Mouse (Mus musculus): ENCODE data around the gene Gnai3.
A peak's percentile ranks its signal among the peaks of the same experiment; 100 is the strongest.

The Gnai3 gene

DNA sequence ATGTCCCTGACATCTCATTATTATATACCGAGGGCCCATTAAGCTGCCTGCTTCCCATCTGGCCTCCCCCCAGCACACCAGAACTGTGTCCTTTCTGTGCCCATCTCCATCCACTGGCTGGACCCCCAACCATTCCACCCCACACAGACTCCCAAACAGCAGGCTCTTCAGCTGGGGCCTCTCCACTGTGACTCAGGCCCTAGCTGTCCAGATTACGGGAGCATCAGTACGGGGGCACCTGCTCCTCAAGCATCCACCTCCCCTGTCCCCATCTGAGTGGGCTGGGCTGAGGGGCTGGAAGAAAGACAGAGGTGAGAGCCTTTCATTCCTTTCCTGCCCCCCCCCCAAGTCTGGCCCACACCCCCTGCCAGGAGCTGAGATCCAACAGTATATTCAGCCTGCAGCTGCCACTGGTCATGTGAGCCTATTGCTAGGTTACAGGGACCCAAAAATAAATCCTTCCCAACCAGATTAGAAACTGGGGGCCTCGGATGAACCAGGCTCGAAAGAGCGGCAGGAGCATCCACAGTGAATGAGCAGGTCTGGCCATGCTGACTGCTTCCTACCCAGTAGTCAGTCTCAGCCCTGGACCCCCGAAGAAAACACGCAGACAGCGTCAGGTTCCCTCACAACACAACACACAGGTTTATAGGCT is 12.6 kb upstream of the Gnai3 start:
- DNase-seq = no peak

DNA sequence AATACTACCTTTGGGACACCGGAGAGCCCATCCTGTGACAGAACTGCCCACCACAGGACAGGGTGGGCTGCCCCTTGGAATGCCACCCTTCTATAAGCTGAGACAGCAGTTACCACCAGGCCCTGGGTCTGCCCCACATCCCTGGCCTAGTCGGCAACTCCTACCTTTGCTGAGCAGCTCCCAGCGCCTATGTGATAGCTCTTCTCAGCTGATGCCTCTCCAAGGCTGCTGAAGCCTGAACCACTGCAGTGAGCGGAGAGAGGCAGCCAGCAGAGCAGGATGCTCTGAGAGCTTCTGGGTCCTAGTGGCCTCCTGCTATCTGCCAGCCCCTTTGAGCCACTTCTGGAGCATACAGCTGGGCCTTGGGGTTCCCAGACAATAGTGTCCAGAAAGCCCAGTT is 8.7 kb upstream of the Gnai3 start, which contains the start of gene Gpr61:
TSS of gene Gpr61 (minus strand) at position 227 of the 400 bp plus-strand sequence.
- no peak for DNase-seq

DNA sequence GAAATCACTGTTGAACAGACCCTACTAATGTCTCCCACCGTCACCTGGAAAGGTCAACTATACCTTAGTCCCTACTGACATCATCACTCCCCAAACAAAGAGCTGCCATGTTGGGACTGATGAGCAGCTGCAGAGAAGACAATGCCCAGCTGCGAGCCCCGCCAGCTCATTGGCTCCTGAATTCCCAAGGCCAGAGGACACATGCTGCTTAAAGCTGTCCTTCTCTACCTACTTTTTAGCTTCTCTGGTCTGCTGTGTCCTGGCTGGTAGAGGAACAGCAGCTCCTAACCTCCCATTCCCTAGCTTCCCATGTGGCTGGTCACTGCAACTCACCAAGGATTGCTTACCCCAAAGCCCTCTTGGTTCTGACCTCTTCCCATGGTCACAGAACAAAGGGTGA is 6.3 kb upstream of the Gnai3 start:
- DNase-seq = no peak

DNA sequence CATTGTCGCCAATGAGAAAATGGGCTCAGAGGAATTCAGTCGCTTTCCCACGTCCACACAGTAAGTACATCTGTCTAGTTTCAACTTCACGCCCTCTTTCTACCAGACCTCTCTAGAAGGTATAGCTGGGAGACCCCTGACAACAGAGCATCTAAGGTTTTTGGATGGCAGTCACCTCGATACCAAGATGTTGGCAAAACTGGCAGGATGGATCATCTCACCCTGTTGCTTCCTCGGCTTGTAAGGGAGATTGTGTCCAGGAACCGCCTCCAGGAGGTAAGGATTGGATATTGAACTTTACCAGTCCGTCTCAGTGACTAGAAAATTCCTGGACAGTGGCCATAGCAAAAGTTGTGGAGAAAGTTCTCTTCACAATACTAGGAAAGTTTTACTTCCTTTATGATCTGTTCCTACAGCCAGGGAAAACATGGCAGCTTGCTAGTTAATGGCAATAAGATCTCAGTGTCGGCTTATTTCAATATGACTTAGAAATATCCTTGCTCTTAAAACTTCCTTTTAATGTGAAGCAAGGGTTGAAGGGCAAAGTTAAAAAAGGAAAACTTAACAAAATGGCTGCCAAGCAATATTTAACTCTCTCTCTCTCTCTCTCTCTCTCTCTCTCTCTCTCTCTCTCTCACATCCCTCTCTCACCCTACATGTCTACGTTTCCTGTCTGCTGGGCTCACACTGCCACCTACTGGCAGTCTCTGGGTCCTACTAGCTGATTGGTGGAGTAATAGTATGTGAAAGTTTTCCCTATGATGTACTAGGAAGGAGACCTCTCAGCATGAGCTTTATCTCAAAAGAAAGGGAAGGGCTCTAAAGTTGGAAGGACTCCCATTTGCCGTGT is 1.7 kb upstream of the Gnai3 start:
- DNase-seq = peak; percentile 92

DNA sequence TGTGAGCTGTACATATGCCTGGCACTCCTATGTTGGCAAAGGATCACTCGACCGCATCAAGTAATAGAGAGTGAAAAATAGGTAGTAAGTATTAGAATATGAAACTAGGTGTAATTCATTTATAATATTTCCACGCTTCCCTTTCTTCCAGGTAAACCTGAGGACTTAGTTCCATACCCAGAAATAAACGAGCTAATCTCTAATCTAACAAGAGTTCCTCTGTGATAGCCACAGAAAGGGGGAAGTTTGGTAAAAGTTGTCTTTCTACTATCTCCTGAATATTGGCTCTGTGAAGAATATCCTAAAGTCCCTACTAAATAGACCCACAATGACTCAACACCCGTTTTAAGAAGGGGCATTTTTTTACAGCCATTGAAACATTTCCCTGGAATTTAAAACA is 725 bp upstream of the Gnai3 start:
- DNase-seq = no peak

DNA sequence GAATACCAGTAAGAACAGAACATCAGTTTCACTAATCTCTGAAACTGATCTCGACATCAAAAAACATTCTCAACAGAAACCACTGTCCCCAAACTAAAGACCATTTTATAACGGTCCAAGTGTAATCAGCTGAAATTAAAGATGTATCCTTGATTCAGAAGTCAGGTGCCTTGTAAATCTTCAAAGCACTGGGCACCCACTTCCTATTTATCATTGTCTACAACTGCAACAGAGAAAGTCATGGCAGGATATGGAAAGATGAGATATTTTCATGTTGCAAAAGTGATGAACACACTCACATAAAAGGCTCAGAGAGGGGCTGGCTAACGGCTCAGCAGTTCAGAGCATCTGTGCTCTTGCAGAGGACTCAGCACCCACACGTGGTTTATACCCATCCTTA is 5.2 kb downstream of the Gnai3 start:
- no peak for DNase-seq

DNA sequence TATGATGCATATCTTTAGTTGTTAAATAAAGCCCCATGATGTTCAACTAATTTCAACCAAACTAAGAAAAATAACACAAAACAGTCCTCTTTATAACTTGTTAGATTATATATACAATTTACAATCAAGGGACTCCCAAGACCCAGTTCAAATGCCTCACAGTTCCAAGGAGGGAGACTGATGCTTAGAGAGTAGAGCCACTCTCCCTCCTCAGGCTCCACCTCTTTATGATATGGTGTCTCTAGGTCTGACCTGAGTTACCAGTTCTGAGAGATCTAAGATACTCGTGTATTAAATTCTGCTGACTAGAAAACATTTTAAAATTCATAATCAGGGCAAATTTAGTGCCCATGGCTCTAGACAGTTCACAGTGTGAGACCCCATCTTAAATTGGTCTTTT is 6.8 kb downstream of the Gnai3 start:
- no peak for DNase-seq

DNA sequence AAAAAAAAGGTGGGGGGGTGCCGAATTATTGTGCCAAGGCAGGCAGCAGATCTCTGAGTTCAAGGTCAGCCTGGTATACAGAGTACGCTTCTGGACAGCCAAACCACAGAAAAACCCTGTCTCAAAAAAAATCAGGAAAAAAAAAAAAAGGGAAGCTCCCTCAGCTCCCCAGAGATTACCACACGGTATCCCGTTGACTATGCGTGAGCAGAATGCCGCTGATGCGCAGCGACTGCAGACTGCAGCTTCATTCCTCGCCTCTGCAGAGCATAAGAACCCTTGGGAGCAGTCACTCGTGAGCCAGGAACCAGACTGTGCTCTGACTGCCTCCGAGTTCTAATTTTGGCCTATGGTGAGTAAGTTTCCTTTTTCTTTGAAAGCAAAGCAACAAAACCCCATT is 11.2 kb downstream of the Gnai3 start:
- DNase-seq = no peak

DNA sequence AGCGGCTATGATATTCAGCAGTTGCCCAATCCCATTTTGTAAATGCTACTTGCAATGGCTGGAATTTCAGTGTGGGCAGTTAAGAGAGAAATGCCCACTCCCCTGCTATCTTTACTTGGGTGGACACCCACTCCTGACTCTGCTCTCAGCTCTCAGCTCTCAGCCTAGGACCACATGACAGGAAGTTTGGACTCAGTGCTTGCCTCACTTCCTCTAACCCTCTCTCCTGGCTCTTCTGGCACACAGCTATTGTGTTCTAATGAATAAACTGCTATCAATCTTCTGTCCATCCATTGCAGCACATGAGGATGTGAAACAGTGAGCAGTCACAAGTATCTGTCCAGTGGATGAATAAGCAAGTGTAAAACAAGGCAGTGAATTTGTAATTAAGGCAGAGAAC is 13.5 kb downstream of the Gnai3 start:
- DNase-seq = no peak

DNA sequence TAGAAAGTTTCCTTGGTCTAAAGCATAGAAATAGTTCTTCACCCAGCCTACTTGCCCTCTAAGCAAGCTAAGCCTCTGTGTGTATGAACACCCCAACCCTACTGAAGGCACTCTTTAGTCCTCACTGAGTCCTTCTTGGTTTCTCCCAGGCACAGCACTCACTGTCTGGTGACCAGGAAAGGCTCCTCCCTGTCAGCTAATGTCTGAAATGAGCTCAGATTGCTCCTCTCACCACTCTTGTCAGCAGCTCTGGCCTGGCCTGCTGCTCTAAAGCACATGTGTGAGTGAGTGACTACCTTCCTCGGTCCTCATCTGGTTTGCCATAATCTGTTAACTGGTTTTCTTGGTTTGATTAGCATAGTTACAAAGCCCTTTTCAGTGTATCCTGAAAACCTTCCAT is 14.1 kb downstream of the Gnai3 start:
- no peak for DNase-seq

DNA sequence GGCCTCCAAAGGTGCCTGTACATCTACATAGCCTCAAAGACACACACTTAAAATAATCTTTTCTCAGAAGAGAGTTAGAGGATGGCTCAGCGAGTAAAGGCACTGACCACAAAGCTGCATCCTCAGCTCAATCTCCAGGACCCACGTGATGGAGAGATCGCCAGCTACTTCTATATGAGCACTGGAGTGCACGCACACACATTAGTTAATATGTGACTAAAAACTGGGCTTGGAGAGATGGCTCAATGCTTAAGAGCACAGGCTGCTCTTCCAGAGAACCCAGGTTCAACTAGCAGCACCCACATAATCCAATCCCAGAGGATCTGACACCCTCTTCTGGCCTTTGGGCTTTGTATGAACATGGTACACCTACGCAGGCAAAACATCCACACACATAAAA is 14.7 kb downstream of the Gnai3 start:
- DNase-seq = peak; percentile 65

DNA sequence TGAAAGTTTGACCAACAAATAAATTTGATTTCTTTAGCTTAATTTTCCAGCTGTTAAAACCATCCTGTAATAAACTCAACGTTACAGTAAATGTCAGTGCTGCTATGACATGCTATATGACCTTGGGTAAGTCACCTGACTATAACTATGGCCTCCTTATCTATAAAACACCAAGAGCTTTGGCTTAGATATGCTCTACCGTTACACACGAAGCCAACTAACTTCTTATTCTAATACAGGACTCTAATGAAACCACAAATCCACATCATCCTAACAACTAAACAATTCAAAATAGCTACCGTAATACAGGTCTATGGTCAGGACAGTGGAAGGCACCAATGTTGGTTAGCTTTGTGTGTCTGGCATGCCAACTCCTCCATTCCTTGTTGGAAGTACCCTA is 16.1 kb downstream of the Gnai3 start:
- no peak for DNase-seq

DNA sequence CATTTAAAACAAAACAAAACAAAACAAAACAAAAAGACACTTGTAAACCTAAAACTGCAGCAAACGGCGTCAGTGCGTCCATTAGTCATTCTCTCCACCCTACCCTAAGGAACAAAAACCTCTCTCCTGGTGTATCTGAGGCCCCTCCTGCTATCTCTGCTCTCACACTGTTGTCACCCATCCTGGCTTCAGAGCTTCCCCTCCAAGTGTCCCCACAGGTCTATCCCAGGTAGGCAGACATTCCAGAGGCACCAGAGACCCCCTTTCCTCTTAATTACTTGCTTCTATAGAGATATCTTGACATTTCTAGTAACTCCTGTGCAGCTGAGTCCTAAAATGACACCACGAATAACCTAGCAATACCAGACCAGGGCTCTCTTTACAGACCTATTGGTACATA is 16.6 kb downstream of the Gnai3 start:
- DNase-seq = no peak

DNA sequence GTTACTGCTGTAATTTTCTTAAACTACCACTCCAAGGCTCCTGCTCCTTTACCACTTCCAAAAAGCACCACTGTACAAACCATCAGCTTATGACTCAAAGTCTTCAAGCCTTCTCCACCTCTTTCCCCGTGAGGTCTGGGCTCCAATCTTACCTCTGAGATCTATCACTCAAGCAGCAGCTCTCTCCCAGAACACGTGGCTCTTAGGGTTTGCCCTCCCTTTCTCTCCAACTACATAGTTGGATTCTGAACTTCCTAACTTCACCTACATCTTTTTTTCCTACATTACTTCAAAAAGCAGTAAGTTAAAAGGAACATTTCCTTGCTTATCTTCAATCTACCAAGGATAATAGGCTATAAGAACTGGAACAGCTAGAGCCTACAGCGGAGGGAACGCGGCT is 17.4 kb downstream of the Gnai3 start:
- no peak for DNase-seq

DNA sequence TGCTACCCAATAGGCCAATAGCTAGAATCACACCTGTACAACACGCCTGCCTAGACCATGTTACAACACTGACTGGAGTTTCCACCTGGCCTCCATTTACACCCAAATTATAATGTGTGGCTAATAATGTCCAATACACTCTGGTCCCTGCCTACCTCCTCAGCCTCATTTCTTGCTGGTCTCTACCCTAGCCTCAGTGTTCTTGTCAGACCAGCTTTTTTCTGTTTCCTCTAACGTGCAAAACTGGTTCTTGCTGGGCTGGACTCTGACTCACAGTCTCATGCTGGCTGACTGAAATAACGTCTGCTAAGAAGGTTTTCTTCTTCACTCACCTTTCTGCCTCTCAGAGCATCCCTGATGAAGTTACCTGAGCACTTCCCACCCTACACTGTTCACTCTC is 19.6 kb downstream of the Gnai3 start:
- DNase-seq = no peak

DNA sequence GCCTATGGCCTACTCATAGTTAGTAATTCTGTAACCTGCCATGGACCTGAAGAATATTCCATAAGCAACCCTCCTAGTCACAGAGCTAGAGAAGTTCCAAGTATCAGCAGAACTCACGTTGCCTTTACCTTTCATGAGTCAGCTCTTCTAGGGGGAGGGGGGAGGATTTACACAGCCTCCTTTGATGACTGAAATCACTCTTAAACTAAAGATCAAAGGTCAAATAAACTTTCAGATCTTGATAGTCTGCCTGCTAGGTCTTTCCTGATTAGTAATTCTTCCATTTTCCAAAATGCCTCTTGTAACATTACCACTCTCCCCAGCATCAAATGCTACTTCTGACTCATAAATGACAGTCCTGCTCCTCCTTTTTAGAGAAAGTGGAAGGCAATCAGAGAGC is 21.8 kb downstream of the Gnai3 start:
- DNase-seq = no peak

DNA sequence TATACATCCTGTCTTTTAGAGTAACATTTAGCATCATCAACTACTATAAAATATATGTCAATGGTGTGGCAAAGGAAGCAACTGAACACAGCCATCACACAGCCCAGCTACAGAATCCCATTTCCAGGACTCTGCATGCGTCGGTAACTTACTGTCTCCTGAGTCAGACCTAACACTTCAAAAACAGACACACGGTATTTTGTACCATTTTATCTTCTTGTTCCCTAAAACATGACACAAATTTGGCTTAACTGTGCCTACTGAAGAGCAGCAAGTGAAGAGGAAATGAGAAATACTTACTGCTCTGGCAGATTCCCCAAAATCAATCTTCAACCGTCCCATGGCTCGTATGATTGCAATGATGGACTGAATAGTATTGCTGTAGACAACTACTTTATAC is 22.7 kb downstream of the Gnai3 start:
- DNase-seq = no peak

DNA sequence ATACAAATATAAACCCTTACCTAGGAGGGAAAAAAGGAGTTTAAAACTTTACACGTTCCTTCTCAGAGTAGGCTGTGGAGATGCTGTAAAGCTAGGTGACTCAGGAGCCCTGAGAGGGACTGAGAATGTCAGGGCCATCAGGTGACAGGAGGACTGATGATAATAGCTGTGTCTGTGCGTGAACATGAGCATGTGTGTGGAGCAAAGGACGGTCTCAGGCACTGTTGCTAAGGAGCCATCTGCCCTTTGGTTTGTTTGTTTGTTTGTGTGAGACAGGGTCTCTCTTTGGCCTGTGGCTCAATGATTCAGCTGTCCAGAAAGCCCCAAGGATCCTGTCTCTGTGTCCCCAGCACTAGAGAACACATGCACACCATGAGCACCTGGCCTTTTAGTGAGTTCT is 24.8 kb downstream of the Gnai3 start:
- no peak for DNase-seq

DNA sequence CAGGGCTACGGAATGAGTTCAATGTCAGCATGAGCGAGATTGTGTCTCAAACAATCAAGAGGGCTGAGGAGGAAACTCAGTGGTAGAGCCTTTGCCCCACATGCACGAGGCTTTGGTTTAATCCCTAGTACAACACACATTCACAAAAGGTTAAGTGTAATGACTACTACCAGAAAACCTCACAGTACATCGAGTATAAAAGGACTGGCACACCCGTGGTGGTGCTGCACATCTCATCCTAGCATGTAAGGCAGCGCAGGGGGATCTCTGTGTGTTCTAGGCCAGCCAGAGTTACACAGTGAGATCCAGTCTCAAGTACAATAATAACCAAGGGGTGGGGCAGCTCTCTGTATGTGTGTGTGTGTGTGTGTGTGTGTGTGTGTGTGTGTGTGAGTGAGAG is 28.5 kb downstream of the Gnai3 start:
- no peak for DNase-seq

DNA sequence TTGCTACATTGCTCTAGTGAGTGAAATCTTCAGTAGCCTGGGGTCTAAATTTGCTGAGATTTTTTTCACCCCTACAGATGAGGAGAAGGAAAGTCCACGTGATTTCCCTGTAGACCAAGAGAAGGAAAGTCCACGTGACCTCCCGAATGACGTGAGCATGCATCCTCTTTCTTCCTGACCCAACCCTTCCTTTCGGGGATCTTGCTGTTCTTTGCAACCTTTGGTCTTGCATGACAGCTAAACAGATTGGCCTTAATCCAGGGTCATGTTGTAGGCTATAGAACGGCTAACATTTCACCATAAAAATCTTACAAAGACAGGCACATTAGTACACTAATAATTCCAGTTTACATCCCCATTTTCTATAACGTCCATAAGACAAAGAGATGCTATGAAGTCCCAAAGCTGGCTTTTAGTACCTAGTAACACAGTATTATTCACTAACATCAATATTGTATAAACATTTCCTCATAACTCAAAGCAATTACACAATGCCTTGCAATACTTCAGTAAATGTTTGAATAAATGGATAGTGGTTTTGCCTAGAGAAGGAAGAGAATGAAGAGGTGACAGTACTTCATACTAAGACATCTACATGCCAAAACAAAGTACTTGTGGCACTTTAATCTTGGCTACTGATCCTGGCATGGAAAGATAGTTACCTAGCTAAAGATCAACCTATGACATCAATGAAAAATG is 32.2 kb downstream of the Gnai3 start:
- peak; percentile 29 for DNase-seq

DNA sequence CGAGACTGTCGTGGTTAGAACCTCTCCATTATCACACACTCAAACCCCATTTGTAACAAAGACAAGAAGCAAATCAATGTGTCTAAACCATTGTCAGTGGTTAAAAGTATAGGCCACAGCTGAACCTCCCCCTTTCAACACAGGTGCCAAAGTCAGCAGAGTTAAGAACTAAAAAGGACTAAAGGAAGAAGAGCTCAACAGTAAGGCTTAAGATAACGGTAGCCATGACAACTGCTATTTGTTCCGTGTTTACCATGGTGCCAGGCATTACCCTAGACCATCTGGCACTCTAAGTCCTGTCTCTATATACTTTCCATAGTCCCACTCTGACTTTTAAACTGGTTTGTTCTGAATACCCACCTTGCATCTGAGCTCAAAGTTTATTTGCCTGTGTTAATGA is 33.3 kb downstream of the Gnai3 start:
- no peak for DNase-seq

DNA sequence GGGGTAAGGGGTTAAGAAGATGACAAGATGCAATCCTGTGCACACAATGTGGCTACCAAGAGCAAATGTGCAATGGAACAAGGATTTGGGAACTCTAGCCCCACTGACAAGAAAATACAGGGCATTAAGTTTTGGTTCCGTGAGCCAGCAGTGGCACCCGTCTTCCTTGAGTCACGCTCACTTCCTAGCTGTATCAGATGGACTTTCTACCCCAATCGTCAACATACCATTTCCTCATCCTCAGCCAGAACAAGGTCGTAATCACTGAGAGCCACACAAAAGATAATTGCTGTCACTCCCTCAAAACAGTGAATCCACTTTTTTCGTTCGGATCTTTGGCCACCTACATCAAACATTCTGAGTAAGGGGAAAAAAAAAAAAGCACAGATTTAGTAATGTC is 33.7 kb downstream of the Gnai3 start:
- no peak for DNase-seq

DNA sequence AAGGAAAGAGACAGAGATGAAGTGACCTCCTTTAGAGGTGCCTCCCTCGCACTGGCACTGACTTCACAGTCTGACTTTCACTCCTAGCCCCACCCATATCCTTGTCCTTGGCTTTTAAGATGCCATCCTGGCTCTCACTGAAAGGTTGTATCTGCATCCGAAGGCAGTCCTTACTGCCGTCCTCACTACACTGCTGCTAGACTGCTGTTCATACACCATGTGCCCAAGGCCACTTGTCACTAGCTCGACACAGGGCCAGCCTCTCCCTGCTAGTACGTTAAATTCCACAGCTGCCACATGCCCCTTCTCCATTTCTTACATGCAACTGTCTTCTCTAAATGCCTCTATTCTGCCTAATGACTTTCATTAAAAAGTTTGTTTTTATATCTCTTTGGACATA is 34.6 kb downstream of the Gnai3 start:
- DNase-seq = no peak

DNA sequence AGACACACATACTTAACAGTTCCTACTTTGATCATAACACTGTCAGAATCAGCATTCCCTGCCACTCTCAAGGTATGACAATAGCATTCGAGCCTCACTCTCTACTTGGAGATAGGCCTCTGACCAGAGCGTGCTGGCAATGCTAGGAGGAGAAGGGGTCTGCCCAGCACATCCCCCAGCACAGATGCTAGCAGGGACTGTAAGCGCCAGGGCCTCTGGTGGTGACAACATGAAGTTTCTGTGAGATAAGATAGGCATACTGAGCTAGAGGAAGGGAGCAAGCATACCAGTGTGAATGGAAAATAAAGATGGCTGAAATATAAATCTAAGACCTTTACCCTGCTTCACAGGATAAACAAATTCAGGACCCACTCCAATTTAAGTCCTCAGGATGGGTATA is 40.7 kb downstream of the Gnai3 start:
- no peak for DNase-seq

Measured in kidney, postnatal 14 days (tissue).